Mouse (Mus musculus): Measurements from ENCODE around the gene Ifi206.
"Not testable (repeated sequence)": the region's sequence is repeated elsewhere in the genome, so short reads cannot be mapped to it uniquely, and the experiment has no call there.

Gene Ifi206

GRCm38 (mm10) chr1:173490812-173491480 is at the start of gene Ifi206:
TSS of gene Ifi206 (minus strand) at chr1:173491041.
- DNase-seq (ENCODE audit: low spot score in 2 of 2): peak; percentile 42 to 45

DNA sequence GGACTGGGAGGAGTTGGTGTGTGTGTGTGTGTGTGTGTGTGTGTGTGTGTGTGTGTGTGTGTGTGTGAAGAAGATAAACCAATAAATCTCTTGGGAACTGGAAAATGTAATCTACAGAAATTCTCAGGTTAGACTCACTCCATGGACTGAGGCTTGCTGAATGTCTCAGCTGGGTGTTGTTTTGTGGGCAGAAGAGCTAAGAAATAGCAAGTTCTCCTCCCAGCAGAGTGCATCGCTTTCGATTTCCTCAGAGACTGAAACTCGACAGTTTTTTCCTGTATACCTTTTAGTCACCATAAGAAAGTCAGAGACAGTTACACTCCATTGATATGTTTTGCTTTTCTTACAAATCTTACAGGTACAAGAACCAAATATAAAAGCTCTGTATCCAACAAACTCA is 45.0 kb upstream of the Ifi206 start, which contains the start of gene Ifi214:
Gene Ifi214 (minus strand): TSS at position 167 of the 400 bp plus-strand sequence.
- not testable (repeated sequence) for DNase-seq (ENCODE audit: low spot score in 2 of 2)

DNA sequence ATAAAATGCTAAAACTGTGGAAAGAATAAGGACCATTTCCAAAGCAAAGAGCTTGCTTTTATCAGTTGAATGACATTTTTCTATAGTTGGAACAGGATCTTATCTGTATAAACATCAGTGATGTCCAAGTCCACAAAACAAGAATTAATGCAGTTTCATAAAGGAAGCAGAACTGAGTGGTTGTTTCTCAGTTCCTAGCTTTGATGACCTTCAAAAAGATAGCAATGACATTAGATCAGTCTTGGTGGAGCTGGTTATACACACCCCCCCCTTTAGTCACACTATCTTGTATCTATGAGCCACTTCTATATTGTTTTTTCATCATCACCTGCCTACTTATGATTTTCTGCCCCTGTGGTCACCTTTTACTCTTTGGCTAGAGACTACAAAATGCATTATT is 30.6 kb upstream of the Ifi206 start:
- DNase-seq (ENCODE audit: low spot score in 2 of 2): no peak

GRCm38 (mm10) chr1:173510595-173510994 is 19.8 kb upstream of the Ifi206 start:
- not testable (repeated sequence) for DNase-seq (ENCODE audit: low spot score in 2 of 2)

DNA sequence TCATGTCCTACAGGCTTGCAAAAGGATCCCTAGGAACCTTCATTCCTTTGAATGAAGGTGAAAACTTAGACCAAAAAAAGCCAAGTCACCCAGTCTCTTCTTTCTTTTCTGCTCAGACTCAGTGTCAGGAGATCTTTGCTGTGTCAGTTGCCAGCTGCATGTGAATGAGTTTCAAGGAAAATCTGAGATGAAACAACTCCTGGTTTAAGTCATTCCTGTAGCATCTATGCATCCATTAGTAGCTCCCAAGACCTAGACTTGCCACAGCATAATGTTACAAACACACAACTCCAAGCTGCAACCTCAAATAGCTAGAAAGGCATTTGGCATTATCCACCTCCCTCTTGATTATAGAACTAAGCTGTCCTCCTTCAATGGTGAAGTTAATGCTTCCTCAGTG is 642 bp upstream of the Ifi206 start:
- DNase-seq (ENCODE audit: low spot score in 2 of 2): not testable (repeated sequence)

DNA sequence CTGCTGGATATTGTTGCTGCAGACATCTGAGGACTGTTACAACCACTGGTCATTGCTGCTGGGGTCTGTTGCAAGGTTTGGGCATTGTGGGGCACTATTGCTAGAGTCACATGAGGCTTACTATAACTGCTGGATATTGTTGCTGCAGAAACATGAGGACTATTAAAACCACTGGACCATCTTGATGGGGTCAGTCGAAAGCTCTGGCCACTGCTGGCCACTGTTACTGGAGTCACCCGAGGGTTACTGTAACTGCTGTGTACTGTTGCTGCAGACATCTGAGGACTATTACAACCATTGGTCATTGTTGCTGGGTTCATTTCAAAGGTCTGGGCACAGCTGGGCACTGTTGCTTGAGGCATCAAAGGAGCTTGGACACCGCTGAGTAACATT is 9.7 kb downstream of the Ifi206 start:
- not testable (repeated sequence) for DNase-seq (ENCODE audit: low spot score in 2 of 2)

- not testable (repeated sequence) for DNase-seq (ENCODE audit: low spot score in 2 of 2)
These were observed 10.3 kb downstream of the Ifi206 start for GRCm38 (mm10) chr1:173480399-173481181.

DNA sequence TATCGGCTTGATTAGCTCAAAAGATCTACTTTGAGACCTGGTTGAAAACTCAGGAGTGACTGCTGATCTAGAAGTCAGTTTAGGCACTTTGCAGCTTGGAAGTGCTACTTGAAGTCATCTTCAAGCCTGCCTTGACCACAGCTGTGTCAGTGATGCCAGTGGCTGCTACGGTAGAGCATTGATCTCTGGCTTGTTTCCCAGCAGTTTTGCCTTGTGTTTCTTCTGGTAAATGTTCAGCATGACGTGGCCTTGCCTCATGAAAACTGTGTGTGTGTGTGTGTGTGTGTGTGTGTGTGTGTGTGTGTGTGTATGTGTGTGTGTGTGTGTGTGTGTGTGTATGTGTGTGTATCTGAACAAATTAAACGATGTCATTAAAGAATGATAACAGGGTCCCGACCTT is 34.1 kb downstream of the Ifi206 start:
- DNase-seq (ENCODE audit: low spot score in 2 of 2): no peak

- DNase-seq (ENCODE audit: low spot score in 2 of 2): peak in 1 of 2 experiments; percentile 40
These were observed 34.6 kb downstream of the Ifi206 start for GRCm38 (mm10) chr1:173456139-173456754.

- DNase-seq (ENCODE audit: low spot score in 2 of 2): peak; percentile 31 to 59
These were observed 39.2 kb downstream of the Ifi206 start for GRCm38 (mm10) chr1:173451665-173452064.

GRCm38 (mm10) chr1:173450621-173451020 is 40.2 kb downstream of the Ifi206 start:
- DNase-seq (ENCODE audit: low spot score in 2 of 2): no peak

DNA sequence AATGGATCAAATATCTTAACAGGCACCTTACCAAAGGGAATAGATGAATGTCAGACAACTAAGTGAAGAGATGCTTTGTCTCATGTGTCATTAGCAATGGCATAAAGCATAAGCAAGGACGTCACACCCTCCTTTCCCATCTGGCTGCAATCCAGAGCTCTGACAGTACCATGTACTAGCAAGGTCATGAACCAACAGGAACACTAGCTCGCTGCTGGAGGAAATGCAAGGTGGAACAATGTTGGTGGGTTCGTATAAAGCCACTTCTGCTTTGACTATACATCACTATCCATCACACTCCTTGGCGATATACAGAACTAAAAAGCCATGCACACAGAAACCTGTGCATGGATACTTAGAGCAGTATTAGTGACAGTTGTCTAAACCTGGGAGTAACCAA is 43.8 kb downstream of the Ifi206 start:
- DNase-seq (ENCODE audit: low spot score in 2 of 2): no peak

DNA sequence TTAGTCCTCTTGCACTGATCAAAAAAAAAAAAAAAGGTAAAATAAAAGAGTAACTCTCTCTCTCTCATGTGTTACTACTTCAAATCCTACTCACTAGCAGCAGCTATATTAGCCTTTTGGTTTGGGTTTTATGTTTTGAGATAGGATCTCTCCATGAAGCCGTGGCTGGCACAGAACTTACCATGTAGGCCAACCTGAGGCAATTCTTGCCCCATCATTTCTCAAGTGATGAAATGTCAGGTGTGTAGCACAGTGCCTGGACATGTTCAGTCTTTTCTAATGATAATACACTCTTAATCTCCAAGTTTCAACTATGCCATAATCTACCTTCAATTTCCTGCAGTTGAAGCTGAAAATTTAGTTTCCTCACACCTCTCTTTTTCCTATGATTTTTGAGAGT is 47.8 kb downstream of the Ifi206 start:
- DNase-seq (ENCODE audit: low spot score in 2 of 2): no peak

- DNase-seq (ENCODE audit: low spot score in 2 of 2): peak; percentile 75 to 84
These were observed 49.6 kb downstream of the Ifi206 start for GRCm38 (mm10) chr1:173441210-173441609.

DNA sequence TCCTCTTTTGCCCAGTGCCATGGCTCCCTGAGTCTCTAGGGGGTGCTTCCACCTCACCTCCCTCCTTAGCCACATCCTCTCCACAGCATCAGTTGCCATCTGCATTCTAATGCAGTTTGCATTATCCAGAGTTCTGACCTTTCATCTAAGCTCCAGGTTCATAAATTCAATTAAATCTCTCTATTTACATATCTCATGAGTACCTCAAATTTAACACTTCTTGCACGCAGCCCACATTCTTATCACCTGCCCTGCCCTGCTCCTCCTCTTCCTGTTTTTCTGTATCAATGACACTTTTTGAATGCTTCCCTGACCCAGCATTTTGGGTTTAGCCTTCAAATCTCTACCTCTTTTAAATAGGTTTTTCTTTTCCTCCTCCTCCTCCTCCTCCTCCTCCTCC is 50.2 kb downstream of the Ifi206 start:
- DNase-seq (ENCODE audit: low spot score in 2 of 2): peak; percentile 55 to 71

GRCm38 (mm10) chr1:173437161-173437953 is 53.5 kb downstream of the Ifi206 start:
- peak; percentile 70 to 81 for DNase-seq (ENCODE audit: low spot score in 2 of 2)

DNA sequence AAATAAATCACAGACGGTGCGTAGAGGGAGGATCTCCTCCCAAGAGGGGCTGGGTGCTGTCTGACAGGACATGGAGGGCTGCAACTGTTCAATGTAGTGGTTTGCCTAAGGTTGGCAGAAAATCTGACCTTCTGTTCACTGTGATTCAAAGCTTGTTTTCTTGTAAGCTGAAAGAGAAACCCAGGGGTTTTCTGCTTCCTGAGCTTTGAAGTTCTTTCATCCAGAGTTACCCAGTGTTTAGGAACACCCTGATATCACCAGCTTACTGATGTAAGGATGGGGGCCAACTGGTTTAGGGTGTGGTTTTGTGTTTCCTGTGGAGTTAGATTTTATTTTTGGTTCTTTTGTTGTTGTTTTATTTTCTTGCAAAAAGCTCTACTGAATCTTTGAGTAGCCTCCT is 58.4 kb downstream of the Ifi206 start:
- DNase-seq (ENCODE audit: low spot score in 2 of 2): no peak

DNA sequence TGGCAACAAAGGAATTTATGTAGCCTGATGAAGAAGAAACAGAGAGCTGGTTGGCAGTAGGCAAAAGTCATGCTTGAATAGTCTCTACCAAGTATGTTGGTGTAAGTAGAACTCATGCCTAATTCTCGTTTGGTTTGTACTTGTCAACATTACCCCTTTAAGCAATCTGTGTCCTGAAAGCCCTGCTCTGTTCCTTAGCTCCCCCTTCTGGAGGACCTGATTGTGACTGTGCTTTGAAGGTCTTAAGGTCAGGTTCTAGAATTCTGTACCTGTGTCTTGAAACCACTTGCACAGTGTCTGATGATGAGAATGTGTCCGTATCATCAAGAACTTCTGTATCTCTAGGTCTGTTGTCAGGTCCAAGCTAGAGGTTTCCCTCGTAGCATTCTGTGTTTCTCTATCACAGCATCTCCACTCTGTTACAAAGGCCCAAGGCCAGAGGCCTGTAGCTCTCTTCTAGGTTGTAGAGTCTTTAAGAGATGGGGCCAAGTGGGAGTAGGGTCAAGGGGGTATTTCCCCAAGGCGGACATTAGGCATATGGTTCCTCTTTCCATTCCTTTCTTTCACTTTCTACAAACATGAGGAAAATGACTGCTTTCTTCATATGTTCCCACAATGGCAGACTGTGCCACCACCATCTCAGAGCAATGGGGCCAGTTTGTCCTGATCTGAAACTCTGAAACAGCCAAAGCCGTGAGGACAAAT is 60.7 kb downstream of the Ifi206 start:
- DNase-seq (ENCODE audit: low spot score in 2 of 2): peak in 1 of 2 experiments; percentile 48

DNA sequence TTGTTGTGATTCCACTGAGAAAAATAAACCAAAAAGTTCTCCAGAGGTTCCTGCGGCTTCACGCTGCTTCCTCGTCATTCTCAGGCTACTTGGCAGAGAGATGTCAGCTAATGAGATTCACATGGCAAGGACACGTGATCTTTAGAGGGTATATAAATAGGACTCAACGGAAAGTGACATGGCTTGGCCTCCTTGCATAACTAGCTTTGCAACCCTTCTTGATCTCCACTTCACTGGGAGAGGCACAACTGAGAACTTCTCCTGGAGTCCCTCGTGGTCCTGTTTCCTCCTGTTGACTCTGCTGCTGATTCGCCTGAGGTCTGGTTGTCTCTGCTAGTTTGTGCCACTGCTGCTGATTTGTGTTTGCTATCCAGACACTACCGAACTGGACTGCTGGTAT is 63.5 kb downstream of the Ifi206 start:
- no peak for DNase-seq (ENCODE audit: low spot score in 2 of 2)

GRCm38 (mm10) chr1:173426345-173426744 is 64.5 kb downstream of the Ifi206 start:
- DNase-seq (ENCODE audit: low spot score in 2 of 2): no peak

DNA sequence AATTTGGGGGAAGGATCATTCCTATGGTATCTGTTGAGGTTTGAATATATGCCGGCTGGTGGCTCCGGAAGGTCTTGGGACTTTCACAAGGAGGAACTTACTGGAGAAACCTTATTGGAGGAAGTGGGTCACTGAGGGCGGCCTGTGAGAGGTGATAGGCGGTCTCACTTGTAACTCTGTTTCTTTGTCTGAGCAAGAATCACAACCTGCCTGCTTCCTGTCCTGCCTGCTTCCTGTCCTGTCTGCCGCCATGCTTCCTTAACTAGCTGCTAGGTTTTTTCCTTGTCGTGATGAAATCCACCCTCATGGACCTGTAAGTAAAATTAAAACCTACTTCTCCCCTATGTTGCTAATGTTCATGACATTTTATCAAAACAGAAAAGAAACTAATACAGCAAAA is 70.5 kb downstream of the Ifi206 start:
- peak; percentile 75 to 83 for DNase-seq (ENCODE audit: low spot score in 2 of 2)

All from natural killer cell, adult 2 months (primary cell).